Mouse (Mus musculus) heart, adult 2 months (tissue): Measurements from ENCODE around the gene Mrpl4.

Experiments used
- CTCF ChIP-seq: fragments of 200-600 bp; IDR thresholded peaks from 2 replicates; pipeline ENCODE4 v1.8.1; 2022; ENCODE audit warnings: antibody characterized with exemption, mild to moderate bottlenecking, moderate library complexity
- POLR2A ChIP-seq: fragments of 200-500 bp; IDR thresholded peaks from 2 replicates; pipeline ENCODE4 v1.6.1; 2011; ENCODE audit warnings: mild to moderate bottlenecking, low read depth, low read length, control low read depth; ENCODE audit not compliant: insufficient read depth

DNA sequence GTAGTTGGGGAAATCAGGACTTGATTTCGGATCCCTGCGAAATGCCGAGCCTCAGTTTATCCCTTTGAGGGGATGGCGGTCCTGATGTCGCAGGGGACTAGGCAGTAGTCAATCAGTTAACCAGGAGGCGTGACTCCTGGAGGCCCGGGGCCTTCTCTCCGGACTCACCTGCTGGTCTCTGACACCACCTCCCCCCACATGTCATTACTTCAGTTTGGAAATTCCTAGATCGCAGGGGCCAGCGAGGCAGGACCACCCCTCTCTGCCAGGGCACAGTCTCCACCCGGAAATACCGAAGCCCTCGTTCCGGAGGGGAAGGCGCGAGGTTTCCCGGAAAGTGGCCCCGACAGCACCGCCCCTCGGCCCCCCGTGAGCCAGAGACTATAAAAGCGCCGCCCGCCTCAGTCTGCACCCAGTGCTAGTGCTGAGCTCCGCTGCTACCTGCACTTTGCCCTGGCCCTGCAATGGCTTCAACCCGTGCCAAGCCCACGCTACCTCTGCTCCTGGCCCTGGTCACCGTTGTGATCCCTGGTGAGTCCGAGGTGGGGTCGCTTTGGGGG lies 13.1 kb downstream of the Mrpl4 start, which contains the start of gene Icam1:
- TF ChIP-seq POLR2A, result peak; percentile 90
- TF ChIP-seq CTCF, result no peak
